ENCODE assay signal across 27 mouse cellular contexts in genomic region chr4:34556183-34556582, GRCm38 (mm10). TPM values are rescaled to one million over a fixed set of nuclear protein-coding genes. Genes with fewer than 3 reads are reported as not detected.
DNase-seq lines count a peak whose midpoint lies in the region; ATAC-seq and TF ChIP-seq lines count a peak whose summit lies in the region.
"Had no signal": no experiment of that assay in that cellular context is flagged by ENCODE, and none has a peak within 500 bp of the region (broad histone marks: within the 10 kb centered on the region; RNA-seq: fewer than 3 reads in every experiment).

No protein-coding gene starts in this region.

- H3K9ac ChIP-seq in lung, postnatal 0 days (replicated peaks; ENCODE audit: low read depth) = no peak overlapping the region
- H3K9ac ChIP-seq in intestine, embryonic 16.5 days (ENCODE audit: low read depth, low read length) = no peak overlapping the region
- H3K9ac ChIP-seq: forebrain, embryonic 12.5 days; forebrain, postnatal 0 days; heart, embryonic 12.5 days; intestine, embryonic 15.5 days; liver, embryonic 14.5 days; stomach, embryonic 15.5 days had no signal

- no peak overlapping the region for H3K4me2 ChIP-seq in lung, postnatal 0 days (replicated peaks; ENCODE audit: low read depth, low read length)
- no peak overlapping the region for H3K4me2 ChIP-seq in intestine, embryonic 16.5 days (ENCODE audit: low read depth, low read length)
- H3K4me2 ChIP-seq: forebrain, embryonic 12.5 days; heart, embryonic 12.5 days; intestine, embryonic 15.5 days; stomach, embryonic 15.5 days had no signal

- 0 out of 2 replicates have a peak, but pooled peaks have one; percentile 41 for TF ChIP-seq EP300 in lung, postnatal 0 days (IDR thresholded peaks at IDR 0.05)

- no peak overlapping the region for H3K27ac ChIP-seq in lung, postnatal 0 days (ENCODE audit: low read length)
- H3K27ac ChIP-seq in intestine, embryonic 16.5 days (ENCODE audit: low read length) = no peak overlapping the region
- H3K27ac ChIP-seq: forebrain, embryonic 12.5 days; hindbrain, embryonic 10.5 days; hindbrain, postnatal 0 days; intestine, embryonic 15.5 days; liver, embryonic 14.5 days; stomach, embryonic 15.5 days had no signal

- ATAC-seq in lung, postnatal 0 days = no peak
- ATAC-seq in intestine, embryonic 16.5 days = no peak
- ATAC-seq: forebrain, postnatal 0 days; hindbrain, postnatal 0 days; intestine, embryonic 15.5 days had no signal

- peak; percentile 2 for DNase-seq in kidney, adult 9 months
- no peak for DNase-seq in kidney, postnatal 10 days
- DNase-seq in lung, postnatal 0 days (ENCODE audit: low spot score) = peak; percentile 63
- DNase-seq in lung, postnatal 25 days (ENCODE audit: low spot score) = no peak
- DNase-seq in 3T3-L1 (ENCODE audit: low read depth, low spot score) = peak; percentile 87
- peak; percentile 83 for DNase-seq in Muller cell, postnatal 12 days (ENCODE audit: inconsistent ontology term)
- DNase-seq in spleen, postnatal 10 days (ENCODE audit: low spot score in 2 of 2) = no peak
- DNase-seq: adrenal gland, adult 2 months; adrenal gland, postnatal 36 days; cerebellum, adult 18-20 months; cerebellum, postnatal 14 days; forebrain, postnatal 0 days; gastrocnemius, postnatal 25 days; heart, postnatal 14 days; kidney, postnatal 36 days; liver; lung, adult 2 months; lung, postnatal 4 days; midbrain, embryonic 14.5 days had no signal

- no peaks in the 10 kb centered on the region for H3K36me3 ChIP-seq in lung, postnatal 0 days (ENCODE audit: insufficient read depth, low read length)
- no peaks in the 10 kb centered on the region for H3K36me3 ChIP-seq in intestine, embryonic 16.5 days (ENCODE audit: control insufficient read depth, insufficient read depth, low read length)
- H3K36me3 ChIP-seq: forebrain, embryonic 12.5 days; intestine, embryonic 15.5 days; stomach, embryonic 15.5 days had no signal

- H3K27me3 ChIP-seq in lung, postnatal 0 days (replicated peaks; ENCODE audit: insufficient read depth, low read length) = no peaks in the 10 kb centered on the region
- H3K27me3 ChIP-seq in intestine, embryonic 16.5 days (replicated peaks; ENCODE audit: control insufficient read depth, insufficient read depth, low read length) = no peaks in the 10 kb centered on the region
- H3K27me3 ChIP-seq: forebrain, embryonic 12.5 days; heart, embryonic 12.5 days; intestine, embryonic 15.5 days; stomach, embryonic 15.5 days had no signal

- H3K9me3 ChIP-seq in lung, postnatal 0 days (ENCODE audit: low read length) = no peaks in the 10 kb centered on the region
- no peaks in the 10 kb centered on the region for H3K9me3 ChIP-seq in intestine, embryonic 16.5 days (ENCODE audit: control insufficient read depth, low read length)
- H3K9me3 ChIP-seq: forebrain, embryonic 12.5 days; heart, embryonic 12.5 days; hindbrain, embryonic 10.5 days; intestine, embryonic 15.5 days; stomach, embryonic 15.5 days had no signal

- no peak overlapping the region for H3K4me3 ChIP-seq in lung, postnatal 0 days (ENCODE audit: low read depth, low read length)
- no peak overlapping the region for H3K4me3 ChIP-seq in intestine, embryonic 16.5 days (ENCODE audit: low read length)
- H3K4me3 ChIP-seq: forebrain, embryonic 12.5 days; heart, embryonic 12.5 days; hindbrain, embryonic 10.5 days; intestine, embryonic 15.5 days; stomach, embryonic 15.5 days had no signal

- peaks cover 9% of the 10 kb centered on the region; the same call in 1 of the 2 replicates for H3K4me1 ChIP-seq in lung, postnatal 0 days (ENCODE audit: insufficient read depth, low read depth, low read length)
- H3K4me1 ChIP-seq in intestine, embryonic 16.5 days (ENCODE audit: control insufficient read depth, insufficient read depth, low read length) = peaks cover 10% of the 10 kb centered on the region; the same call in 1 of the 2 replicates
- H3K4me1 ChIP-seq: stomach, embryonic 15.5 days had no signal

- TF ChIP-seq CTCF in lung, postnatal 0 days (IDR thresholded peaks at IDR 0.05) = no peak

RNA-seq across cellular contexts. Expression of gene Akirin2, which starts 5.4 kb away (rescaled TPM):
- 45.5 and 46.2 TPM in 2 replicates for polyA plus RNA-seq in lung, postnatal 0 days (2015; fragmentation: Nextera tagmentation; extraction: Ambion mirVana)
- 9.2 and 14.0 TPM in 2 replicates for polyA plus RNA-seq in intestine, embryonic 16.5 days (2015; fragmentation: Nextera tagmentation; extraction: Ambion mirVana)

RNA-seq across cellular contexts. Expression of gene Orc3, which starts 58.6 kb away (rescaled TPM):
- 40.9 and 42.4 TPM in 2 replicates for polyA plus RNA-seq in lung, postnatal 0 days (2015; fragmentation: Nextera tagmentation; extraction: Ambion mirVana)
- 64.1 and 69.2 TPM in 2 replicates for polyA plus RNA-seq in intestine, embryonic 16.5 days (2015; fragmentation: Nextera tagmentation; extraction: Ambion mirVana)

RNA-seq across cellular contexts. Expression of gene Rars2, which starts 58.6 kb away (rescaled TPM):
- 31.9 and 33.8 TPM in 2 replicates for polyA plus RNA-seq in lung, postnatal 0 days (2015; fragmentation: Nextera tagmentation; extraction: Ambion mirVana)
- polyA plus RNA-seq in intestine, embryonic 16.5 days (2015; fragmentation: Nextera tagmentation; extraction: Ambion mirVana) = 74.5 and 75.3 TPM in 2 replicates

Comparison
In these comparisons a context has a peak if more than half of its experiments do, and no peak if none do; other contexts are left out.
1. DNase-seq: peak in kidney, adult 9 months (single experiment), lung, postnatal 0 days (single experiment), 3T3-L1 (single experiment) and Muller cell, postnatal 12 days (single experiment); none in kidney, postnatal 10 days (single experiment), lung, postnatal 25 days (single experiment) and spleen, postnatal 10 days (0 of 2).